Mouse (Mus musculus): Measurements from ENCODE around the gene Sectm1a.

DNA sequence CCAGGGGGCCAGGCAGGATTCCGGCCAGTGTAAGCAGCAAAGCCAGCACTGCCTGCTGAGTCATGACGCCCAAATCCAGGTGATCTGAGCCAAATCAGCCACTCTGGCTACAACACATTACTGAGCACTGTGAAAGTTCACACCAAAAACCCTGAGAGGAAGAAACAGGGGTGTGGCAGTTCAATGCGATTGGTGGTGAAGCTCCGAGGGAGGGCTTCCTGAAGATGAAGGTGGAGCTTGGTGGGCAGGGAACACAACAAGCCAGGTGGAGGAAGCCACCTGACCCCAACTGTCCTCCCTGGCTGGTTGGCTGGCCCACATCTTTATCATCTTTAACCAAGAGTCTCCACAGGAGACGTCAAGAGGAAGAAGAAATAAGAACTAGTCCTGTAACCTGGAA lies 41.7 kb downstream of the Sectm1a start, which contains the start of gene Cd7:
- no peak for TF ChIP-seq CTCF (IDR thresholded peaks at IDR 0.05; ENCODE audit: low read depth, low read length)
- no peak for TF ChIP-seq POLR2A (IDR thresholded peaks at IDR 0.05; ENCODE audit: extremely low read depth, insufficient read depth, low read length)
